Mouse (Mus musculus): ENCODE data around the gene Bahcc1.

Bahcc1 gene

GRCm38 (mm10) chr11:120314721-120315415 lies 82.1 kb downstream of the Bahcc1 start:
- no peak for DNase-seq (ENCODE audit: low spot score in 2 of 2)

GRCm38 (mm10) chr11:120315416-120315761 lies 82.6 kb downstream of the Bahcc1 start:
- DNase-seq (ENCODE audit: low spot score in 2 of 2), result peak in 1 of 2 experiments; percentile 4

DNA sequence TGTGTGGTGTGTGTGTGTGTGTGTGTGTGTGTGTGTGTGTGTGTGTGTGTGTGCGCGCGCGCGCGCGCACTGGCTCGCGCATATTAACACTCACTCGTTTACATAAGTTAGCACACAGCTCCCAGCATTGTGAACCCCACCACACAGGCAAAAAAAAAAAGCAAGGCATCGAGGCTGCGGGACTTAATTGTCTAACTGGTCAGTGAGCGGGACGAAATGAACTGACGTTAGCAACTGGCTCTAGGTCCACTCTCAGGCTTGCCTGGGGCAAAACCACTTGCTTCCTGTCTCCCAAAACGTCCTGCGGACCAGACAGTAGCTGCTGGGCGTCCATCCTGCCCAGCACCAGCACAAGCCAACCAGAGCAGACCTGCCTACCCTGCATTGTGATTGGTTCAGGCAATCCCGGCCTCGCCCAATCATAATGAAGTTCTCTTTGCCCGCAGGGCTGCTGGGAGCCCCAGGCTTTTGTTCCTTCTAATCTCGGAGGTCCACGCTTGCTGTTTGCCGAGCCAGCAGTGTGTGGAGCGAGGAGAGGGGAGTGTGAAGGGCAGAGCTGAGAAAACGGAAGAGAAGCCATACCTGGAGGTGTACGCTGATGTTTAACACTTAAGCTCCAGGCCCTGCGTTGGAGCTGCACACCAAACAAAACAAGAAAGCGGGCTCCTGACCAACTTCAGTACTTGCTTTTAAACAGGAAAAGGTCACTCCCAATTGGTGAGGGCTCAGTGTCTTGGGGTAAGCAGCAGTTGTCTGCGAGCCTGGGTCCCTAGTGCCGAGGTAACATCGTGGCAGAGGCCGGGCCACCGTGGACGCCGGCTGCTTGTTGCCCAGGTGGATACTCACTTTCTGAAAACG lies 83.3 kb downstream of the Bahcc1 start:
- peak; percentile 84 to 92 for DNase-seq (ENCODE audit: low spot score in 2 of 2)

- peak in 1 of 2 experiments; percentile 31 for DNase-seq (ENCODE audit: low spot score in 2 of 2)
Measured at GRCm38 (mm10) chr11:120316690-120317254, 84.0 kb downstream of the Bahcc1 start.

- DNase-seq (ENCODE audit: low spot score in 2 of 2), result no peak
Measured at GRCm38 (mm10) chr11:120317456-120317855, 84.7 kb downstream of the Bahcc1 start.

GRCm38 (mm10) chr11:120319310-120319709 lies 86.6 kb downstream of the Bahcc1 start:
- no peak for DNase-seq (ENCODE audit: low spot score in 2 of 2)

DNA sequence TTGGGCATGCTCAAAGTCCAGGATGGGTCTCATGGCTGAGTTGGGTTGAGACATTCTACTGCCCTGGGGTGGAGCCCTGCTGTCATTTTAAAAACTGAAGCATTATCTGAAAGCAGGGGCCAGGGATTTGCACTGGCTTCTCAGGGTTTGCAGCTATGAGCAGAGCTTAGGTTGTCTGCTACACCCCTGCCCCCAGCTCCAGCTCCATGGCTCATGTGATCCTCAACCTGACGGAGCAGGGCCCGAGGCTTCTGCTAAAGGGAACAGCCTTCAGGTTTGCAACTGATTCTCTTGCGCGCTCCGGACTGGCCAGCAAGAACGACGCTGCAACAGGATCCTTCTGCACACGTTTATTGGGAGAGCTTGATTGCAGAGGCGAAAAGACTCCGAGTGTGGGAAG lies 87.4 kb downstream of the Bahcc1 start:
- DNase-seq (ENCODE audit: low spot score in 2 of 2), result no peak

DNA sequence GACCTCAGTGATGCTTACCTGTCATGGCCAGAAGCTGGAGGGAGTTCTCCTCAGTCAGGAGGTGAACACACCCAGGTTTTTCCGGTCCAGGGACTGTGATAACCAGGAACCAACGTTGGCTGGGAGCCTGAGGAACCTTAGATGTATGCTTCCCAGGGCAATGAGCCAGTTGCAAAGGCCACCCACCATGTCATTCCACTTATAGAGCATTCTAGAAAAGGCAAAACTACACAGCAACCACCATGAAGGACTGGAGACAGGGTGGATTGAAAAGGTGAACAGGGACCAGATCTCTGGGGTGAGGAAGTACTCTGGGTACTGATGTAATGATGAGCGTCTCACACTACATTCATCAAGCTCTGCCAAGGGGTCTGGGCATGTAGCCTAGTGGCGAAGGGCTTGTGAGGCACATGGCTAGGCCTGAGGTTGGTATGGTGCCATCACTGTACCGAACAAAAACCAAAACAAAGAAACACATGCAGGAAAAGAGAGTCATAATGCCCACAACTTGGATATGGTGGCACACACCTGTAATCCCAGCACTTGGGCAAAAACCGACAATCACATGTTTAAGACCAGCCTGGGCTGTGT lies 102.8 kb downstream of the Bahcc1 start:
- DNase-seq (ENCODE audit: low spot score in 2 of 2), result no peak

GRCm38 (mm10) chr11:120337447-120337846 lies 104.7 kb downstream of the Bahcc1 start:
- no peak for DNase-seq (ENCODE audit: low spot score in 2 of 2)

GRCm38 (mm10) chr11:120338786-120339185 lies 106.0 kb downstream of the Bahcc1 start:
- no peak for DNase-seq (ENCODE audit: low spot score in 2 of 2)

GRCm38 (mm10) chr11:120339978-120340513 lies 107.3 kb downstream of the Bahcc1 start:
- no peak for DNase-seq (ENCODE audit: low spot score in 2 of 2)

DNA sequence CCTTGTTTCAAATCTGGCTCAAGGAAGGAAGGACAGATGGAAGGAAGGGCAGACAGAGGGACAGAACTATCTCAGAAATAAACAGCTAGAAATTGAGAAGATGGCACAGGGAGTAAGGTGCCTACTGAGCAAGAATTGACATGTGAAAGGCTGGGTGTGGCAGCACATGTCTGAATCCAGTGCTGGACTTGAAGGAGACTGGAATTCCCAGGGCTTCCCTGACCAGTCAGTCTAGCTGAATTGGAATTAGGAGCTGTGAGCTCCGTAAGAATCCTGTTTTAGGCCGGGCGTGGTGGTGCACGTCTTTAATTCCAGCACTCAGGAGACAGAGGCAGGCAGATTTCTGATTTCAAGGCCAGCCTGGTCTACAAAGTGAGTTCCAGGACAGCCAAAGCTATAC lies 108.9 kb downstream of the Bahcc1 start:
- DNase-seq (ENCODE audit: low spot score in 2 of 2), result no peak

Data from urinary bladder, postnatal 36 days (tissue).